Mouse (Mus musculus) gonadal fat pad, adult 2 months (tissue): Measurements from ENCODE around the gene Mybpc2. TPM values are rescaled to one million over a fixed set of nuclear protein-coding genes. Genes with fewer than 3 reads are reported as not detected.

ENCODE experiments used
- DNase-seq: peaks from one replicate; pipeline ENCODE4 v3.0.0-alpha.2; 2012; ENCODE audit warnings: low read depth
- polyA plus RNA-seq: library from polyadenylated mRNA; depleted of rRNA; stranded (reverse); fragments of >200 nt; gene quantifications from 2 replicates; pipeline ENCODE4 v1.2.3, GENCODE M21; 2012; rRNA removed

The Mybpc2 gene
- polyA plus RNA-seq, 1 experiment = 1.4 TPM

GRCm38 (mm10) chr7:44463556-44464225, 60.8 kb downstream of the Mybpc2 start:
- no peak for DNase-seq

- no peak for DNase-seq
These were observed 61.4 kb downstream of the Mybpc2 start for GRCm38 (mm10) chr7:44463056-44463425.

GRCm38 (mm10) chr7:44462218-44463055, 62.0 kb downstream of the Mybpc2 start:
- DNase-seq = no peak

- DNase-seq = no peak
These were observed 62.8 kb downstream of the Mybpc2 start for GRCm38 (mm10) chr7:44461503-44462217.

GRCm38 (mm10) chr7:44460767-44461502, 63.5 kb downstream of the Mybpc2 start:
- no peak for DNase-seq

- no peak for DNase-seq
These were observed 64.4 kb downstream of the Mybpc2 start for GRCm38 (mm10) chr7:44460067-44460466.

GRCm38 (mm10) chr7:44456302-44456701, 68.2 kb downstream of the Mybpc2 start:
- no peak for DNase-seq

GRCm38 (mm10) chr7:44453256-44453655, 71.2 kb downstream of the Mybpc2 start:
- no peak for DNase-seq

Other genes starting within 250 kb of the Mybpc2 start
- 12.4 and 13.8 TPM in 2 replicates for gene Clec11a, start 217.8 kb downstream of the Mybpc2 start, polyA plus RNA-seq
- gene Shank1, start 214.4 kb downstream of the Mybpc2 start, polyA plus RNA-seq = 0.31 and 0.33 TPM in 2 replicates
- 2.8 and 4.7 TPM in 2 replicates for gene Syt3, start 140.6 kb downstream of the Mybpc2 start, polyA plus RNA-seq
- gene 1700008O03Rik, start 138.8 kb downstream of the Mybpc2 start, polyA plus RNA-seq = 0.47 and 0.70 TPM in 2 replicates
- gene Lrrc4b, start 95.6 kb downstream of the Mybpc2 start, polyA plus RNA-seq = 1.1 and 1.3 TPM in 2 replicates
- 0.20 and 0.23 TPM in 2 replicates for gene Aspdh, start 59.3 kb downstream of the Mybpc2 start, polyA plus RNA-seq
- gene Josd2, start 56.7 kb downstream of the Mybpc2 start, polyA plus RNA-seq = 47.1 and 52.2 TPM in 2 replicates
- 224 and 274 TPM in 2 replicates for gene Emc10, start 28.1 kb downstream of the Mybpc2 start, polyA plus RNA-seq
- 21.1 and 32.6 TPM in 2 replicates for gene Fam71e1, start 28.1 kb downstream of the Mybpc2 start, polyA plus RNA-seq
- gene Spib, start 7.4 kb upstream of the Mybpc2 start, polyA plus RNA-seq = 0.95 and 0.97 TPM in 2 replicates
- gene Pold1, start 24.2 kb upstream of the Mybpc2 start, polyA plus RNA-seq = 16.2 and 16.8 TPM in 2 replicates
- gene Nr1h2, start 29.3 kb upstream of the Mybpc2 start, polyA plus RNA-seq = 153 and 164 TPM in 2 replicates
- 11.1 and 30.6 TPM in 2 replicates for gene Napsa, start 47.7 kb upstream of the Mybpc2 start, polyA plus RNA-seq
- 16.7 and 24.5 TPM in 2 replicates for gene Kcnc3, start 66.0 kb upstream of the Mybpc2 start, polyA plus RNA-seq
- 5.7 and 6.2 TPM in 2 replicates for gene Myh14, start 146.2 kb upstream of the Mybpc2 start, polyA plus RNA-seq
- gene Izumo2, start 184.1 kb upstream of the Mybpc2 start, polyA plus RNA-seq = 0.28 and 0.67 TPM in 2 replicates
- 40.0 and 40.6 TPM in 2 replicates for gene Vrk3, start 223.8 kb upstream of the Mybpc2 start, polyA plus RNA-seq
- gene Zfp473, start 226.4 kb upstream of the Mybpc2 start, polyA plus RNA-seq = 0.12 and 0.14 TPM in 2 replicates